Mouse (Mus musculus): ENCODE data around the gene Tubd1.

The Tubd1 gene

DNA sequence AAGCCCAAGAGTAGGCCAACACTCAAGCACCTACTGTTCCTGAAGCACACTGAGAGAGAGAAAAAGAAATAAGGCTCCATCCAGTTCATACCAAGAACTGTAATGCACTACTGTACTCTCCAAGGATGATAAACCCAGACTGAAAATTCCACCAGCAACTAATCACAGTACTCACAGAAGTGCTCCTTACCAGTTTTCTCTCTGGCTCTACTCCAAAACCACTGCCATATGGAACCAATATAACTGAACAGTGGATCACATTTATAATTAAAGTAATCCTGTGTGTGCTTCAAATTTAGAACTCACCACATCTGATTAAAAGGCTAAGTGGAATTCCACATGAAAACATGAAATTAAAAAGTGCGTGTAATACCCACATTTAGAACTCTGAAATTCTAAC is 1.9 kb upstream of the Tubd1 start:
- TF ChIP-seq GATA4 (IDR thresholded peaks at IDR 0.05; ENCODE audit: insufficient replicate concordance, low read length): no peak

DNA sequence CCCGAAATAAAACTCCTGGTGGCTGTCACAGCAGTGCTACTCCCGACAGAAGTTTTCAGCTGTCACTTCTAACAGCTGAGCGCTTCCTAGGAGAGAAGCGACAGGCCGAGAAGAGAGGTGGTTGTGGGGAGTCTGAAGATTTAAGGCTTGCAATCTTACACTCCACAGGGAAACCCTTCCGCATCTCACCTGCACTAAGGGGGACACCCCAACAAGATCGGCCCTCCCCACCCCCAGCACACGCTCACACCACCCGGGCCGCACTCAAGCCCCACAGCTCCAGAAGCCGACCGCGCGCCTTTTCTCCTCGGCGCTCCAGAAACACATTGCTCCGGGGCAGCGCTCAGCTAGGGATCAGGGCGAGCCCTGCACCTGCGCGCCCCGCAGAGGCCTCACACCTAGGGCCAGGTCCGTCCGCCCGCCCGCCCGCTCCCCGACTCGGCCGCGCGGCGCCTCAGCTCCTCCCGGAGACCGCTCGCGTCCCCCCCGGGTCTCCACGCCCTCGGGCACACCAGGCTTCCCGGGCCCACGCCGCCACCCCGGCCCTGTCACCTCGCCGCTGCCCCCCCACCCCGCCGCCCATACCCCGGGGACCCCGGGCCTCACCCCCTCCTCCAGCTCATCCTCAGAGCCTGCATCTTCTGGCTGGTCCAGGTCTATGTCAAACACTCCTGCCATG is 692 bp upstream of the Tubd1 start:
- TF ChIP-seq GATA4 (IDR thresholded peaks at IDR 0.05; ENCODE audit: insufficient replicate concordance, low read length): no peak

DNA sequence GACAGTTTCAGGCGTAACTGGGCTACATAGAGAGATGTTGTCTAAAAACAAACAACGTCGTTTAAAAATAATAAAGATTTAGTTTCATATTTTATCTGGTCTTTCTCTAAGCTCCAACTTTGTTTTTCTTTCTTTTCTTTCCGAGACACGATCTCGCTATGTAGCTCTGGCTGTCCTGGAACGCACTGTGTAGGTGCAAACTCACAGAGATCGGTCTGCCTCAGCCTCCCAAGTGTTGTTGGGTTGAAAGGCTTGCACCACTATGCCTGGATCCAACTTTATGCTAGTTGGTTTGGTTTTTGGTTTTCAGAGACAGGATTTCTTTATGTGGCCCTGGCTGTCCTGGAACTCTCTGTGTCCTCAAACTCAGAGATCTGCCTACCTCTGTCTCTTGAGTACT is 765 bp downstream of the Tubd1 start:
- TF ChIP-seq GATA4 (IDR thresholded peaks at IDR 0.05; ENCODE audit: insufficient replicate concordance, low read length): no peak

DNA sequence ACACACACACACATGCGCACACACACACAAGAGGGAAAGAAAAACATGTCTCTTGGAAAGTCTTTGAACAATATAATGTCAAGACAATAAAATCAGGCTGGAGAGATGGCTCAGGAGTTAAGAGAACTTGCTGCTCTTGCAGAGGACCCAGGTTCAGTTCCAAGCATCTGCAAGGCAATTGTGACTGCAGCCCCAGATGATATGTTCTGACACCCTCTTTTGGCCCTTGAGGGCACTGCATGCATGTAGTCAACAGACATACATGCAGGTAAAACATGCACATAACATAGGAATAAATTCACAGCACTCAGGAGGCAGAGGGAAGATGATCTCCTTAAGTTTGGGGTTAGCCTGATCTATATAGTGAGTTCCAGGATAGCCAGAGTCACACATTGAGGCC is 2.6 kb downstream of the Tubd1 start:
- TF ChIP-seq GATA4 (IDR thresholded peaks at IDR 0.05; ENCODE audit: insufficient replicate concordance, low read length): no peak

DNA sequence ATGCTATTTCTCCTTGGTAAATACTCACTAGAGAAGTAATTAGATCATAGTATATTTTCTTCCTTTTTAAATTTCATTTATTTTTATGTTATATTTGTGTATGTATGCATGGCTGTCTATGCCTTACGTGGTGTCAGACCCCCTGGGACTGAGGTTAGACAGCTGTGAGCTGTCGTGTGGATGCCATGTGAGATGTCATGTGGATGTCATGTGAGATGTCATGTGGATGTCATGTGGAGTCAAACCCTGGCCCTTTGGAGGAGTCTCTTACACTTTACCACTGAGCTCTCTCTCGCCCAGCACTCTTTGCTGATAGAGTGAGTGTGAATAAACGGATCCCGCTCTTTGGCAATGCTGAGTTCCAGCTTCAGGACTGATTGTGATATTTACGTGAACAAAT is 8.7 kb downstream of the Tubd1 start:
- no peak for TF ChIP-seq GATA4 (IDR thresholded peaks at IDR 0.05; ENCODE audit: insufficient replicate concordance, low read length)

DNA sequence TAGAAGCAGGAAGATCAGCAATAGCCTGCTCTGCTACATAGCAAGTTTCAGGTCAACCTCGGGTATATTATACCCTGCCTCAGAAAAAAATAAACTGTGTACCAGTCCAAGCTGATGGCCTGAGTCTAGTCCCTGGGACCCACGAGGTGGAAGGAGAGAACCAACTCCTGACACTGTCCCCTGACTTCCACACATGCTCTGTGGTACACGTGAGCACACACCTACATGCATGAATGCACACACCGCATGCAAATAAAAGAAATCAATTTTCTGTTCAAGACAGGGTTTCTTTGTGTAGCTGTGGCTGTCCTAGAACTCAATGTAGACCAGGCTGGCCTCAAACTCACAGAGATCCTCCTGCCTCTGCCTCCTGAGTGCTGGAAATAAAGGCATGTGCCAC is 13.5 kb downstream of the Tubd1 start:
- no peak for TF ChIP-seq GATA4 (IDR thresholded peaks at IDR 0.05; ENCODE audit: insufficient replicate concordance, low read length)

DNA sequence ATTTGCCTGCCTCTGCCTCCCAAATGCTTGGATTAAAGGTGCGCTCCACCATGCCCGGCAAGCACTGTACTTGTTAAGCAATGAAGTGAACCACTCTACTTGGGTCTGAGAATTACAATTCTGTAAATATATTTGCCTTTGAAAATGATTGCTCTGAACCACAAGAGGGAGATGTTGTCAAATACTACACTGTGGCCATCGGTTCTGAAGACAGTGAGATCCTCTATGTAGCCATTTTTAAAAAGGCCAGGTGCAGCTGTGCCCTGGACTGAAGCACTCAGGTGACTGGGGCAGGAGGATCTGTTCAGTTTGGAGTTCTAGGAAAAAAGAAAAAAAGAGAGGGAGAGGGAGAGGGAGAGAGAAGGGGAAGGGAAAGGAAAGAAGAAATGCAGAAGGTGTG is 23.6 kb downstream of the Tubd1 start:
- TF ChIP-seq GATA4 (IDR thresholded peaks at IDR 0.05; ENCODE audit: insufficient replicate concordance, low read length): no peak

DNA sequence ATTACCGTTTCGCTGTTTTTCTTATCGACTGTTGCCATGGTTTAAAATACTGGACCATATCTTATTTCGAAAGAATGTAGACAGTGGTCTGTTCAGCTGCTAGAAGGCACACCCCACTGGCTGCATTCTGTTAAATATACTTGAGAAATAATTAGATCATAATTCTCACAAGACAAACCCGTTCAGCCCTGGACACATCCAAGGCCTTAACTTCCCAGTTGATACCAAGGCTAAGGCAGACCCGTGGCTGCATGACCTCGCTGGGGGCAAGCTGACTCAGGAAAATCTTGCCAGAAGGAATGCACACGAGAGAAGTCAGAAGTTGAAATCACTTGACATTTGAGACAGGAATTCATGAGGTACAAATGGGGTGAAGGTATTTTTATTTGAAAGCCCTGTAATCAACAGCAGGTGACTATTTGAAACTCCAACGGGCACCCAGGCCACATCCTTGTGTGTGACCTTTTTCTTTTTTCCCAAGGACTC is 25.5 kb downstream of the Tubd1 start:
- no peak for TF ChIP-seq GATA4 (IDR thresholded peaks at IDR 0.05; ENCODE audit: insufficient replicate concordance, low read length)

DNA sequence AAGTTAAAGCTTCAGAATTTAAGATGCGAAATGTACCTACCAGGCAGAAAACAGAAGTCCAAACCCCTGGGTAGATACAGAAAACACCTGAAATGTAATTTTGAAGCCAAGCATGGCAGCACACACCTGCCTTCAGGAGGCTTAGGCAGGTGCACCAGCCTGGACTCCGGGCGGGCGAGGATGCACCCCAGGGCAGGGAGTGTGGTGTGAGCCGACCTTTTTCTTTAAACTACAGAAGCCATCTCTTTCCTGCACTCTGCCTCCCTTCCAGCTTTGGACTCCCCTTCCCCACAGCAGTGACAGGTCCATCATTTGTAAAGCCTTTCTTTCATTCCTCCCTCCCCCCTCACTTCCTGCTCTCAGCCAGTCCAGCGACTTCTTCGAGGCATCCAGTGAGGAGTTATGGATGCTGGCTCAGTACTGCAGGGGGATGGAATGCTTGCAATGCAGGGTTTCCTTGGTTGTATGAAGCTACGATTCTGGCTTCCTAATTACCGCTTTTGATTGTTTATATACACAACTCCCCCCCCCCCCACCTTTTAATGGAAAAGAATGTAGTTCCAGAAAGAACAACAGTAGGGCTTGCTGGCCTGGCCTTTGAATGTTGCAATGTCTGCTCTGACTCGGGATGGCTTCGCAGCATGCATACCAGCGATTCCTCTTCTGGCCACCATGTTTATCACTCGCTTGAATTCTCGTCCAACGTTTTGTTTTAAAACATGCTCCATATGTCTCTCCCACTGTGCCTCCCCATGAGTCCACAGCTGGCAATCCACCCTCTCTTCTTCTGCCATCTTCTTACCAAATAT is 26.5 kb downstream of the Tubd1 start:
- no peak for TF ChIP-seq GATA4 (IDR thresholded peaks at IDR 0.05; ENCODE audit: insufficient replicate concordance, low read length)

DNA sequence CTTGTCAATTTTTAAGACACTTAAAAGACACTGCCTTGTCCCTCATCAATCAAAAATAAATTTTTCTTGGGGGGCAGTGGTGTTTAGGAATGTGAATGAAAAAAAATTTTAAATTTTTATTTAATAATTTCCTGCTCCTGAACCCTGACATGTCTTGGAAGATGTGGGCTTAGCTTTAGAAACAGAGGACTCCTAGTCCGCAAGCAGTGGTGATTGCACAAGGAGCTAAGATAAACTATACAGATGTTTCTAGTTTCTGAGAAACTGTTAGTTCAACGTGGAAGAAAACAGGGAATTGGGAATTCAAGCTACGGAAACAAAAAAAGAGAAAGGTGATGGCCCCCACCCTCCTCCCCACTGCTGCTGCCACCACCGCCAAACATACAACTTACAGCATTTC is 27.1 kb downstream of the Tubd1 start:
- no peak for TF ChIP-seq GATA4 (IDR thresholded peaks at IDR 0.05; ENCODE audit: insufficient replicate concordance, low read length)

DNA sequence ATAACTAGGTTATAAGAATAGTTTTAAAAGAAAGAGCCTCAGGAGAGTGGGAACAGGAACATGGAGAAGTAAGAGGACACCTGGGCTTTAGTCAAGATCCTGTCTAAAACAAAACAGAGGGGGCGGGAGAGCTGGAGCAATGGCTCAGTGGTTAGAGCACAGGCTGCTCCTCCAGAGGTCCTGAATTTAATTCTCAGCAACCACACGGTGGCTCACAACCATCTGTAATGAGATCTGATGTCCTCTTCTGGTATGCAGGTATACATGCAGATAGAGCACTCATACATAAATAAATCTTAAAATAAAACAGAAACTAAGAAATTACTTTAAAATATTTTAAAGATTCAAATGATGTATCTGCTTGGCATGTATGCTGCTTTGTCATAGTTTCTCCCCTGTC is 27.8 kb downstream of the Tubd1 start:
- TF ChIP-seq GATA4 (IDR thresholded peaks at IDR 0.05; ENCODE audit: insufficient replicate concordance, low read length): no peak

DNA sequence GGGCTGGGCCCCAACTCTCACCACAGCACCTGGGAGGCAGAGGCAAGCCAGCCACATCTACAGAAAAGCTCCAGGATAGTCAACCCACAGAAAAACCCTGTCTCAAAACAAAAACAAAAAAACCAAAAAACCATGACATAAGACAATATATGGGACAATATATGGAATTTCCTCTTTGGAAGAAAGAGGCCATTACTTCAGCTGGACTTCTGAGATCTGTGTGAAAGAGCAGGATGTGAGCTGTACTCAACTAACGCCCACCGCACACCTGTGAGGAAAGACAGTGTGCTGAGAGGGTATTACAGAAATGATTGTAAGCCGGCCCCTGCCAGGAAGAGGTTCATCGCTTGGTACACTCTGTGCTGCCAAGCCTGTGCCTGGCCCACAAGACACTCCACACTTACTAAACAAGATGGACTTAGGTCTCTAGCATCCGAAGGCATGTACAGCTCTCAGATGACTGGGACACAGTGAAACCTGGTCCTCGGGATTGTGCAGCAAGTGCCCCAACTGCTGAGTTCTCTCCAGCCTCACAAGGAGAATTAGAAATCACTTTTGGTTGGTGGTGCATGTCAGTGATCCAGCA is 28.9 kb downstream of the Tubd1 start:
- no peak for TF ChIP-seq GATA4 (IDR thresholded peaks at IDR 0.05; ENCODE audit: insufficient replicate concordance, low read length)

DNA sequence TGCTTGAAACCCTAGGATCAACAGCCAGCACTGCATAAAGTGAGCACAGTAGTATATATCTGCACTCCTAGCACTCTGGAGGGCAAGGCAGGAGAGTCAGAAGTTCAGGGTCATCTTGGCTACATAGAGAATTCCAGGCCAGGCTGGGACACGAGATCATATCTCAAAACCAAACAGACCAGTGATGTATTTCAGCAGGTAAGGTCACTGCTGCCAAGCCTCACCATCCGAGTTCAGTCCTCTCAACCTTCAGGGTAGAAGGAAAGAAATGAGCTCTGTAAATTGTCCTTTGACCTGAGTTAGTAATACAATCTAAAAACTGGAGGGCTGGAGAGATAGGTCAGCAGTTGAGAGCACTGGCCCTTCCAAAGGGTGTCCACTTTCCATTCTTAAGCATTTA is 29.6 kb downstream of the Tubd1 start:
- 0 out of 2 replicates have a peak, but pooled peaks have one; percentile 7 for TF ChIP-seq GATA4 (IDR thresholded peaks at IDR 0.05; ENCODE audit: insufficient replicate concordance, low read length)

DNA sequence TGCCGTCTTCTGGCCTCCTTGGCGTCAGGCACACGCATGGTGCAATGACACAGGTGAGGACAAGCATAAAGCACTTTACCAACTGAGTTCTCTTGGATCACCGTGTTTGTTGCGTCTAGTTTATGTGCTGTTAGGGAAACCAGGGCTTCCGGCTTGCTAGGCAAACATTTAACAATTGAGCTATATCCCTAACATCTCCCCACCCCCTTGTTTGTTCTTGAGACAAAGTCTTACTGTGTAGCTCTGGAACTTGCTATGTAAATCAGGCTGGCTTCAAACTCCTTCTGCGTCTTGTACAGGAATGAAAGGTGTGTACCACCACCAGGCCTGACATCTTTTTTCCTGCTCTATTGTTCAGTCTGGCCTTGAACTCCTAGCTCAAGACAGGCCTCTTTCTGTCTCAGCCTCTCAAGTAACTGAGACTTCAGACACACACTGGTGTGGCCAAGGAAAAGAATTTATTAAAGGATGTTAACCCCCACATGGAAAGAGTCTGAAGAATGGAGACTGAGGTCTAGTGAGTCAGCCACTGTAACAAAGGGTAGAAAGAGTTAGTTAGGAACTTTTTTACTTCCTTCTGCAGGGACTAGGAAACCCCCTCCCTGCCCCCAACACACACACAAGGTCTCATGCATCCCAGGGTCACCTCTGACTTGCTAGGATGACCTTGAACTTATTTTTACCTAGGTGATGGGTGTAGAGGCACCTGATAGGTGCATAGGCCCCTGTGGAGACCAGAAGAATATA is 31.0 kb downstream of the Tubd1 start:
- TF ChIP-seq GATA4 (IDR thresholded peaks at IDR 0.05; ENCODE audit: insufficient replicate concordance, low read length): no peak

DNA sequence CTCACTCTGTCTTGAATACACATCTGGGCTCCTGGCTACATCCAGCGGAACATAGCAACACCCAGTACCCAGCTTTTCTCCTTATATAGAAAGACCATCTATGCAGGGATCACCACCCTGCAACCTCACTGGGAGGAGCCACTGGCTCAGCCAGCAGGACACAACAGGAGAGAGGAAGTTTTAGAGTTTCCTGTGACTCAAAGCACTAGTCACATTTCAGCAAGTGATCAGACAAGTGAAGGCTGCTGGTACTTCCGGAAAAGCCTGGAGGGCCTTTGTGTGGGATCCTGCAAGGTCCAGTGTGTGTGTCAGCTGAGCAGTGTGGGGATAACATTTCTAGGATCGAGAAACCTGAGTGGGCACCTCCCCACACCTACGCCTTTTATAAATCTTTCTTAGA is 32.4 kb downstream of the Tubd1 start:
- no peak for TF ChIP-seq GATA4 (IDR thresholded peaks at IDR 0.05; ENCODE audit: insufficient replicate concordance, low read length)
